Mouse (Mus musculus): Measurements from ENCODE around the gene Unc80. TPM values are rescaled to one million over a fixed set of nuclear protein-coding genes. Genes with fewer than 3 reads are reported as not detected.

The Unc80 gene
- polyA plus RNA-seq, 1 experiment = not detected

- Histone ChIP-seq H3K36me3 (ENCODE audit: control insufficient read depth, insufficient read depth) (no peaks in the 10 kb centered on the region), H3K79me3 (ENCODE audit: low read depth) (no peaks in the 10 kb centered on the region), H3K79me2 (ENCODE audit: control insufficient read depth, insufficient read depth) (no peaks in the 10 kb centered on the region), H3ac (ENCODE audit: control insufficient read depth, insufficient read length, low read depth) (no peak overlapping the region), H3K4me3 (ENCODE audit: insufficient read depth, poor library complexity, severe bottlenecking) (no peak overlapping the region), H3K27me3 (ENCODE audit: control insufficient read depth, insufficient read depth, insufficient read length) (no peaks in the 10 kb centered on the region)
- TF ChIP-seq USF1 (IDR thresholded peaks at IDR 0.05; ENCODE audit: low read depth) = no peak
- no peak for TF ChIP-seq MYOG (IDR thresholded peaks at IDR 0.05; ENCODE audit: control insufficient read depth, extremely low read depth, insufficient read length)
- TF ChIP-seq MAX (IDR thresholded peaks at IDR 0.05) = no peak
- no peak for TF ChIP-seq MYOD1 (IDR thresholded peaks at IDR 0.05; ENCODE audit: control insufficient read depth, insufficient read length, low read depth)
- TF ChIP-seq CEBPB (IDR thresholded peaks at IDR 0.05; ENCODE audit: low read depth) = no peak
- no peak for TF ChIP-seq CTCF (IDR thresholded peaks at IDR 0.05; ENCODE audit: control insufficient read depth, insufficient read depth, insufficient read length)
- TF ChIP-seq FOSL1 (IDR thresholded peaks at IDR 0.05; ENCODE audit: insufficient read depth, low read length, poor library complexity, severe bottlenecking) = no peak
Measured at GRCm38 (mm10) chr1:66468704-66469020, 495 bp downstream of the Unc80 start.

DNA sequence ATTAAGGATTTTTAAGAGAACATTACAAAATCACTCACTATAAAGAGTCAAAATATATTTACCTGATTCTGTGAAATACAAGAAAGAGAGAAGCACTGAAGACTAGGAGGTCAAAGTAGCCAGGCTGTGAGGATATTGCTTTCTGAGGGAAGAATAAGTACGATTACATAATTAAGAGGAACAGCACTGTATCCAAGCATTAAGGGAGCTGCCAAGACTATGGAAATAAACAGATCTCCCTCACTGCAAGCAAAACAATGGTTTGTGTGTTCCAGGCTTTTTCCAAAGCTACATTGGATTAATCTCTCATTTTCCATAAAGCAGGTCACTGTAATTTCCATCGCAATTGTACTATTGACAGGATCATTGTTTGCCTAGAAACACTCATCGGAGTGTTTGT is 14.6 kb downstream of the Unc80 start:
- H3K36me3 ChIP-seq (ENCODE audit: control insufficient read depth, insufficient read depth) = no peaks in the 10 kb centered on the region
- no peak overlapping the region for H3ac ChIP-seq (ENCODE audit: control insufficient read depth, insufficient read length, low read depth)
- TF ChIP-seq FOSL1 (IDR thresholded peaks at IDR 0.05; ENCODE audit: insufficient read depth, low read length, poor library complexity, severe bottlenecking) = no peak
- TF ChIP-seq MYOG (IDR thresholded peaks at IDR 0.05; ENCODE audit: control insufficient read depth, extremely low read depth, insufficient read length) = no peak
- TF ChIP-seq CEBPB (IDR thresholded peaks at IDR 0.05; ENCODE audit: low read depth) = no peak
- no peak for TF ChIP-seq CTCF (IDR thresholded peaks at IDR 0.05; ENCODE audit: control insufficient read depth, insufficient read depth, insufficient read length)
- TF ChIP-seq MYOD1 (IDR thresholded peaks at IDR 0.05; ENCODE audit: control insufficient read depth, insufficient read length, low read depth) = no peak
- TF ChIP-seq USF1 (IDR thresholded peaks at IDR 0.05; ENCODE audit: low read depth) = no peak
- no peak for TF ChIP-seq MAX (IDR thresholded peaks at IDR 0.05)
- H3K79me2 ChIP-seq (ENCODE audit: control insufficient read depth, insufficient read depth) = no peaks in the 10 kb centered on the region
- no peak overlapping the region for H3K4me3 ChIP-seq (ENCODE audit: insufficient read depth, poor library complexity, severe bottlenecking)
- H3K27me3 ChIP-seq (ENCODE audit: control insufficient read depth, insufficient read depth, insufficient read length) = no peaks in the 10 kb centered on the region
- H3K79me3 ChIP-seq (ENCODE audit: low read depth) = no peaks in the 10 kb centered on the region

GRCm38 (mm10) chr1:66493064-66493463 is 24.9 kb downstream of the Unc80 start:
- no peaks in the 10 kb centered on the region for H3K36me3 ChIP-seq (ENCODE audit: control insufficient read depth, insufficient read depth)
- TF ChIP-seq FOSL1 (IDR thresholded peaks at IDR 0.05; ENCODE audit: insufficient read depth, low read length, poor library complexity, severe bottlenecking) = no peak
- TF ChIP-seq CTCF (IDR thresholded peaks at IDR 0.05; ENCODE audit: control insufficient read depth, insufficient read depth, insufficient read length) = no peak
- no peak for TF ChIP-seq USF1 (IDR thresholded peaks at IDR 0.05; ENCODE audit: low read depth)
- TF ChIP-seq MYOD1 (IDR thresholded peaks at IDR 0.05; ENCODE audit: control insufficient read depth, insufficient read length, low read depth) = no peak
- TF ChIP-seq CEBPB (IDR thresholded peaks at IDR 0.05; ENCODE audit: low read depth) = no peak
- TF ChIP-seq MYOG (IDR thresholded peaks at IDR 0.05; ENCODE audit: control insufficient read depth, extremely low read depth, insufficient read length) = no peak
- no peak for TF ChIP-seq MAX (IDR thresholded peaks at IDR 0.05)
- H3K27me3 ChIP-seq (ENCODE audit: control insufficient read depth, insufficient read depth, insufficient read length) = no peaks in the 10 kb centered on the region
- H3K79me2 ChIP-seq (ENCODE audit: control insufficient read depth, insufficient read depth) = no peaks in the 10 kb centered on the region
- no peaks in the 10 kb centered on the region for H3K79me3 ChIP-seq (ENCODE audit: low read depth)
- H3ac ChIP-seq (ENCODE audit: control insufficient read depth, insufficient read length, low read depth) = no peak overlapping the region
- H3K4me3 ChIP-seq (ENCODE audit: insufficient read depth, poor library complexity, severe bottlenecking) = no peak overlapping the region

DNA sequence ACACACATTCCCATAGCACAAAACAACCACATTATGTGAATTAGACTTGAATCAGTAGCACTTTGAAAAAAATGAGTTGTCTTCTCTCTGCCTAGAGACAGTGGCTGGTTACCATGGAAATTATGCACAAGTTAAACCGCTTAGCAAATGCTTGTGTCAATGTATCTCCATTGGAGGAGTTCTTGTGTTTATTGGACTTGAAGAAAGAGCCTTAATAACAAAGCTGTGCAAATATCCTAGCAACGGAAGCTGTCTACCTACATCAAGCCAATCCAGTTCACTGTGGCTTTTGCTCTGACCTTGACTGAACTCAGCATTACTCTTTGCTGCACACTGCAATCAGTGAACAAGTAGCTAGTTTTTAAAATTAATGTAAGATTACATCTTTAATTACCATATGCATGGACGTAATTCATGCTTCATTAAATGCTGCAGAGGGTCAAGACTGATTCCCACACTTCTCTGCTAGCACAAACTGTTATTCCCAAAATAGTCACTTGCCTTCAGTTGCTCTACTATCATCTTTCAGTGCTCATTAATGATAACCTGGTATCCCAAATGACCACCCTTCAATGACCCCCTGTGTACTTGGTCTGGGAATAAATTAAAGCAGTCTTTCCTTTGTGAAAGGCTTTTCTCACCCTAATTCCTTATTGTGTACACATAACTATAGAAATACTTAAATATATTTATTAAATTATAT is 27.3 kb downstream of the Unc80 start:
- H3K79me3 ChIP-seq (ENCODE audit: low read depth) = no peaks in the 10 kb centered on the region
- H3K27me3 ChIP-seq (ENCODE audit: control insufficient read depth, insufficient read depth, insufficient read length) = no peaks in the 10 kb centered on the region
- TF ChIP-seq MAX (IDR thresholded peaks at IDR 0.05) (no peak), USF1 (IDR thresholded peaks at IDR 0.05; ENCODE audit: low read depth) (no peak), FOSL1 (IDR thresholded peaks at IDR 0.05; ENCODE audit: insufficient read depth, low read length, poor library complexity, severe bottlenecking) (no peak), CTCF (IDR thresholded peaks at IDR 0.05; ENCODE audit: control insufficient read depth, insufficient read depth, insufficient read length) (no peak), MYOG (IDR thresholded peaks at IDR 0.05; ENCODE audit: control insufficient read depth, extremely low read depth, insufficient read length) (no peak), MYOD1 (IDR thresholded peaks at IDR 0.05; ENCODE audit: control insufficient read depth, insufficient read length, low read depth) (no peak), CEBPB (IDR thresholded peaks at IDR 0.05; ENCODE audit: low read depth) (no peak)
- H3ac ChIP-seq (ENCODE audit: control insufficient read depth, insufficient read length, low read depth) = no peak overlapping the region
- H3K4me3 ChIP-seq (ENCODE audit: insufficient read depth, poor library complexity, severe bottlenecking) = no peak overlapping the region
- H3K79me2 ChIP-seq (ENCODE audit: control insufficient read depth, insufficient read depth) = no peaks in the 10 kb centered on the region
- no peaks in the 10 kb centered on the region for H3K36me3 ChIP-seq (ENCODE audit: control insufficient read depth, insufficient read depth)

DNA sequence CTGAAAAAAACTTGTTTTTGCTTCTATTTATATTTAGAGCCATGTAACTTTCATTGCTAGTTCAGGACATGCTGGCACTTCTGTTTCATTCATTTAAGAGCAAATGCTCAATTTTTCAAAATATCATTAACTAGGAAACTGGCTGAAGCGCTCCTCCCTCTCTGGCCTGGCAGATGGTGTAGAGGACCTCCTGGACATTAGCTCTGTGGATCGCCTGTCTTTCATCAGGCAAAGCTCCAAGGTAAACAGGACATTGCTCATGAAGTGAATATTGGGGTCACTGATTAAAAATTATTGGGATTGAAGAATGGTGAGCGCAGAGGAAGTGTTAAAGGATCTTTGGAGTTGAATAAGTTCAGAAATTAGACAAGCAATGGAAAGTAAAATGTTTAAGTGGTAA is 82.6 kb downstream of the Unc80 start:
- Histone ChIP-seq H3ac (ENCODE audit: control insufficient read depth, insufficient read length, low read depth) (no peak overlapping the region), H3K4me3 (ENCODE audit: insufficient read depth, poor library complexity, severe bottlenecking) (no peak overlapping the region), H3K79me3 (ENCODE audit: low read depth) (no peaks in the 10 kb centered on the region)

More for the DNA sequence above, 82.6 kb downstream of the Unc80 start:
- Histone ChIP-seq H3K79me2 (ENCODE audit: control insufficient read depth, insufficient read depth) (no peaks in the 10 kb centered on the region), H3K36me3 (ENCODE audit: control insufficient read depth, insufficient read depth) (no peaks in the 10 kb centered on the region), H3K27me3 (ENCODE audit: control insufficient read depth, insufficient read depth, insufficient read length) (no peaks in the 10 kb centered on the region)
- TF ChIP-seq MYOG (IDR thresholded peaks at IDR 0.05; ENCODE audit: control insufficient read depth, extremely low read depth, insufficient read length) (no peak), FOSL1 (IDR thresholded peaks at IDR 0.05; ENCODE audit: insufficient read depth, low read length, poor library complexity, severe bottlenecking) (no peak), CTCF (IDR thresholded peaks at IDR 0.05; ENCODE audit: control insufficient read depth, insufficient read depth, insufficient read length) (no peak), MYOD1 (IDR thresholded peaks at IDR 0.05; ENCODE audit: control insufficient read depth, insufficient read length, low read depth) (no peak), MAX (IDR thresholded peaks at IDR 0.05) (no peak), CEBPB (IDR thresholded peaks at IDR 0.05; ENCODE audit: low read depth) (no peak), USF1 (IDR thresholded peaks at IDR 0.05; ENCODE audit: low read depth) (no peak)
